Mouse (Mus musculus): ENCODE data around the gene Ror2.
A peak's percentile ranks its signal among the peaks of the same experiment; 100 is the strongest.

The Ror2 gene

GRCm38 (mm10) chr13:53140298-53140697 lies 145.6 kb downstream of the Ror2 start:
- no peak for DNase-seq (ENCODE audit: low spot score in 2 of 2)

- DNase-seq (ENCODE audit: low spot score in 2 of 2) = no peak
Measured at GRCm38 (mm10) chr13:53130567-53130966, 155.4 kb downstream of the Ror2 start.

GRCm38 (mm10) chr13:53130032-53130431 lies 155.9 kb downstream of the Ror2 start:
- no peak for DNase-seq (ENCODE audit: low spot score in 2 of 2)

GRCm38 (mm10) chr13:53125627-53126026 lies 160.3 kb downstream of the Ror2 start:
- no peak for DNase-seq (ENCODE audit: low spot score in 2 of 2)

- DNase-seq (ENCODE audit: low spot score in 2 of 2) = no peak
Measured at GRCm38 (mm10) chr13:53122085-53122484, 163.8 kb downstream of the Ror2 start.

GRCm38 (mm10) chr13:53120906-53121305 lies 165.0 kb downstream of the Ror2 start:
- DNase-seq (ENCODE audit: low spot score in 2 of 2) = no peak

GRCm38 (mm10) chr13:53119586-53120426 lies 166.1 kb downstream of the Ror2 start:
- peak; percentile 66 to 87 for DNase-seq (ENCODE audit: low spot score in 2 of 2)

GRCm38 (mm10) chr13:53118398-53118797 lies 167.5 kb downstream of the Ror2 start:
- no peak for DNase-seq (ENCODE audit: low spot score in 2 of 2)

- no peak for DNase-seq (ENCODE audit: low spot score in 2 of 2)
Measured at GRCm38 (mm10) chr13:53117921-53118320, 168.0 kb downstream of the Ror2 start.

- DNase-seq (ENCODE audit: low spot score in 2 of 2) = no peak
Measured at GRCm38 (mm10) chr13:53110249-53110578, 175.7 kb downstream of the Ror2 start.

- DNase-seq (ENCODE audit: low spot score in 2 of 2) = peak; percentile 88 to 94
Measured at GRCm38 (mm10) chr13:53109560-53110248, 176.2 kb downstream of the Ror2 start.

- DNase-seq (ENCODE audit: low spot score in 2 of 2) = no peak
Measured at GRCm38 (mm10) chr13:53106676-53107075, 179.2 kb downstream of the Ror2 start.

GRCm38 (mm10) chr13:53099771-53100682 lies 185.9 kb downstream of the Ror2 start:
- no peak for DNase-seq (ENCODE audit: low spot score in 2 of 2)

GRCm38 (mm10) chr13:53096615-53097014 lies 189.3 kb downstream of the Ror2 start:
- DNase-seq (ENCODE audit: low spot score in 2 of 2) = peak; percentile 57 to 81

GRCm38 (mm10) chr13:53095222-53095621 lies 190.7 kb downstream of the Ror2 start:
- DNase-seq (ENCODE audit: low spot score in 2 of 2) = no peak

- no peak for DNase-seq (ENCODE audit: low spot score in 2 of 2)
Measured at GRCm38 (mm10) chr13:53094658-53095057, 191.3 kb downstream of the Ror2 start.

GRCm38 (mm10) chr13:53093407-53093806 lies 192.5 kb downstream of the Ror2 start:
- no peak for DNase-seq (ENCODE audit: low spot score in 2 of 2)

GRCm38 (mm10) chr13:53086552-53087282 lies 199.2 kb downstream of the Ror2 start:
- no peak for DNase-seq (ENCODE audit: low spot score in 2 of 2)

- no peak for DNase-seq (ENCODE audit: low spot score in 2 of 2)
Measured at GRCm38 (mm10) chr13:53081846-53082245, 204.1 kb downstream of the Ror2 start.

GRCm38 (mm10) chr13:53077732-53078345 lies 208.1 kb downstream of the Ror2 start:
- DNase-seq (ENCODE audit: low spot score in 2 of 2) = no peak

GRCm38 (mm10) chr13:53075006-53075405 lies 210.9 kb downstream of the Ror2 start:
- DNase-seq (ENCODE audit: low spot score in 2 of 2) = no peak

Data from urinary bladder, postnatal 4 days (tissue).